Mouse (Mus musculus) embryonic facial prominence, embryonic 13.5 days (tissue): ENCODE data around the gene Akap17b. TPM values are rescaled to one million over a fixed set of nuclear protein-coding genes. Genes with fewer than 3 reads are reported as not detected.

Experiments used
- ATAC-seq: fragments of 200-750 bp; cut with Nextera tagmentation; 2 replicates; pipeline ENCODE4 v1.8.0; 2017; ENCODE audit warnings: low read depth; ENCODE audit not compliant: insufficient number of reproducible peaks, insufficient read depth, low FRiP score, low TSS enrichment
- H3K27ac ChIP-seq: fragments of 300-500 bp; sonication (generic); 2 replicates; pipeline ENCODE4 v1.5.1; 2015; ENCODE audit warnings: moderate library complexity, mild to moderate bottlenecking, inconsistent platforms
- H3K27me3 ChIP-seq: fragments of 300-500 bp; sonication (generic); 2 replicates; pipeline ENCODE4 v1.6.1; 2015; ENCODE audit warnings: mild to moderate bottlenecking, inconsistent platforms
- H3K36me3 ChIP-seq: fragments of 300-500 bp; sonication (generic); 2 replicates; pipeline ENCODE4 v1.6.1; 2015; ENCODE audit warnings: mild to moderate bottlenecking, inconsistent platforms
- H3K4me1 ChIP-seq: fragments of 300-500 bp; sonication (generic); 2 replicates; pipeline ENCODE4 v1.6.1; 2015; ENCODE audit warnings: inconsistent platforms
- H3K4me2 ChIP-seq: fragments of 300-500 bp; sonication (generic); 2 replicates; pipeline ENCODE4 v1.6.1; 2015; ENCODE audit warnings: moderate library complexity, mild to moderate bottlenecking, inconsistent platforms
- H3K4me3 ChIP-seq: fragments of 300-500 bp; sonication (generic); 2 replicates; pipeline ENCODE4 v1.5.1; 2015; ENCODE audit warnings: mild to moderate bottlenecking, inconsistent platforms
- H3K9ac ChIP-seq: fragments of 300-500 bp; sonication (generic); 2 replicates; pipeline ENCODE4 v1.6.1; 2015; ENCODE audit warnings: mild to moderate bottlenecking, inconsistent platforms
- H3K9me3 ChIP-seq: fragments of 300-500 bp; sonication (generic); 2 replicates; pipeline ENCODE4 v1.6.1; 2016; ENCODE audit warnings: inconsistent platforms
- WGBS: fragments of 180-500 bp; shearing (Covaris S2); methylation state at CpG from one replicate; pipeline ENCODE4 v1.1.7; 2015; ENCODE audit warnings: mixed read lengths; 5-methylcytosine and 5-hydroxymethylcytosine counted together
- polyA plus RNA-seq: library from polyadenylated mRNA; unstranded; fragments of >200 nt; fragmentation: Nextera tagmentation; extraction: Ambion mirVana; gene quantifications from 2 replicates; pipeline ENCODE4 v1.2.1, GENCODE M21; 2015

Akap17b gene
- polyA plus RNA-seq, 1 experiment from 2014 or later = 2.9 TPM

- no peak for ATAC-seq
- no peaks in the 10 kb centered on the region for H3K27me3 ChIP-seq
- no peak overlapping the region for H3K4me2 ChIP-seq
- no peaks in the 10 kb centered on the region for H3K36me3 ChIP-seq
- no peak overlapping the region for H3K4me3 ChIP-seq
- peaks cover 4% of the 10 kb centered on the region; the same call in 1 of the 2 replicates for H3K4me1 ChIP-seq
- H3K9ac ChIP-seq = no peak overlapping the region
- WGBS = 35% methylated on average over 1 of the region's 1 CpGs
- no peaks in the 10 kb centered on the region for H3K9me3 ChIP-seq
- H3K27ac ChIP-seq = no peak overlapping the region
These were observed 58.4 kb downstream of the Akap17b start for GRCm38 (mm10) chrX:36586629-36587303.

DNA sequence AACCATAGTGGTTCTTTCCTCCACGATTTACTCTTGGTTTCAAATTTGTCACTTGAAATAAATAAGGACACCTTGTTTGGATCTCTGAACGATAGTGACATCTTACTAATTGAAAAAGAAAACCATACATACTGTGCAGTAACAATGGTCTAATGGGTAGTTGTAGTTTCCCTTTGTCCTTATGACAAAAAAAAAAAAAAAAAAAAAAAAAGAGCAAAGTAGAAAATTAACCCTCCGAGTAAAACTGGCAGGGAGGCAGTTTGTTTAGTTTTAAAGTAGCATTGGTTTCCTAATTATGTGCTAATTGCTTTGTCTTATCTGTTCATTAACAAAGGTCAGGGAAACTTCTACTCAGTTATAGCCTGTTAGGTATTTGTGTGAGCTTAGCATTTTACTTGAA is 83.1 kb downstream of the Akap17b start:
- H3K27ac ChIP-seq = no peak overlapping the region
- ATAC-seq = no peak
- no peak overlapping the region for H3K9ac ChIP-seq
- 42% methylated on average over 3 of the region's 3 CpGs for WGBS
- H3K9me3 ChIP-seq = no peaks in the 10 kb centered on the region
- H3K27me3 ChIP-seq = no peaks in the 10 kb centered on the region
- H3K4me2 ChIP-seq = no peak overlapping the region
- H3K4me3 ChIP-seq = no peak overlapping the region
- no peaks in the 10 kb centered on the region for H3K36me3 ChIP-seq
- H3K4me1 ChIP-seq = no peaks in the 10 kb centered on the region

DNA sequence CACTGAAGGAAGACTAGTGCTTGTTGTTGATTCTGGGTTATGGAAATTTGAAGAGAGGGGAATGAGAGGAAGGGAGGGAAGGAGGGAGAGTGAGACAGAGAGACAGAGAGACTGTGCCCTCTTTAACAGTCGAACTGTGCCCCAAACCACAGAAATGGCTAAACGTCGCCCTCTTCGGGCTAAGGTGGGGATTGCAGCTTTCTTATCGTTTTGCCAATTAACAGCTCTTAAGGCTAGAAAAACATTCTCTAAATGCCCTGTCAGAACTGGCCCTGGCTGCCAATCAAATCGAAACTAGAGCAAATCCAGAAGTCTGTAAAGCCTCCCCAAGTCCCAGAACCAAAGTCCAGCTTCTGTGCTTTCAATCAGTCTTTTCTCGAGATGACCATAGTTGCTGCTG is 83.5 kb downstream of the Akap17b start:
- Histone ChIP-seq H3K27me3 (no peaks in the 10 kb centered on the region), H3K36me3 (no peaks in the 10 kb centered on the region), H3K4me1 (no peaks in the 10 kb centered on the region), H3K4me2 (0 out of 2 replicates have a peak overlapping the region, but pooled peaks have one; percentile 27), H3K9me3 (no peaks in the 10 kb centered on the region), H3K9ac (no peak overlapping the region), H3K27ac (no peak overlapping the region), H3K4me3 (no peak overlapping the region)
- WGBS = 24% methylated on average over 7 of the region's 7 CpGs
- no peak for ATAC-seq

DNA sequence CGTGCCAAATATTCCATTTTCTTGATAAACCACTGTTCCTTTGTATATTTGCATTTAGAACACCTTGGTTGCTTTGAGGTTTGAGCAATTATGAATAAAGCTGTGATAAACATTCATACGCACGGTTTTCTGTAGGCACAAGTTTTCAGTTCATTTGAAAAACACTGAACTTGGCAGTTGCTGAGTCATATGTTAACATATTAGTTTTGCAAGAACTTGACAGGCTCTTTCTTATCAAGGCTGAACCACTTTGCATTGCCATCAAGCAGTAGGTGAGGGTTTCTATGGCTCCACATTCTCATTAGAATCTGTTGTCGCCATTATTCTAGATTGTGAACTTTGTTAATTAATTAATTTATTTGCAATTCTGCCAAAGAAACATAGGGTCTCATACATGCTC is 85.0 kb downstream of the Akap17b start:
- no peak overlapping the region for H3K9ac ChIP-seq
- H3K27me3 ChIP-seq = no peaks in the 10 kb centered on the region
- no peak overlapping the region for H3K27ac ChIP-seq
- no peaks in the 10 kb centered on the region for H3K4me1 ChIP-seq
- H3K4me2 ChIP-seq = no peak overlapping the region
- ATAC-seq = no peak
- no peaks in the 10 kb centered on the region for H3K9me3 ChIP-seq
- H3K36me3 ChIP-seq = no peaks in the 10 kb centered on the region
- WGBS = 81% methylated on average over 4 of the region's 4 CpGs
- no peak overlapping the region for H3K4me3 ChIP-seq

Other genes with a start within 250 kb of the Akap17b start
- gene Gm6268, start 244.1 kb downstream of the Akap17b start, polyA plus RNA-seq = not detected in 2 replicates
- gene Gm14569, start 153.6 kb downstream of the Akap17b start, polyA plus RNA-seq = not detected in 2 replicates
- 368 and 407 TPM in 2 replicates for gene Pgrmc1, start 47.2 kb downstream of the Akap17b start, polyA plus RNA-seq
- gene Slc25a43, start 98.3 kb upstream of the Akap17b start, polyA plus RNA-seq = 1.7 and 2.1 TPM in 2 replicates
- gene Slc25a5, start 150.3 kb upstream of the Akap17b start, polyA plus RNA-seq = 481 and 518 TPM in 2 replicates
- 132 and 136 TPM in 2 replicates for gene Ube2a, start 228.5 kb upstream of the Akap17b start, polyA plus RNA-seq
- 37.5 and 39.6 TPM in 2 replicates for gene C330007P06Rik, start 228.7 kb upstream of the Akap17b start, polyA plus RNA-seq